Mouse (Mus musculus) MEL (cell line): ENCODE measurements around the gene Gm45213. TPM values are rescaled to one million over a fixed set of nuclear protein-coding genes. Genes with fewer than 3 reads are reported as not detected.

ENCODE experiments used
- DNase-seq: peaks from one replicate; pipeline ENCODE4 v3.0.0; 2011; ENCODE audit warnings: low read depth, low spot score
- H3K27ac ChIP-seq: 2 replicates; pipeline ENCODE4 v1.5.1; 2012; ENCODE audit warnings: low read depth, mild to moderate bottlenecking, control low read depth, low read length, moderate library complexity; ENCODE audit not compliant: control insufficient read depth
- H3K27me3 ChIP-seq, 2 experiments: fragments of 150-350 bp in 1 of 2; sonication (generic) in 1 of 2; 2 replicates each; pipeline ENCODE4 v1.6.1; 2012; ENCODE audit warnings: low read length in 2 of 2, mild to moderate bottlenecking in 2 of 2, improper control_type of control experiment in 1 of 2, moderate library complexity in 1 of 2; ENCODE audit not compliant: insufficient read depth in 2 of 2, control insufficient read depth in 1 of 2
- H3K36me3 ChIP-seq, 2 experiments: 2 replicates each; pipeline ENCODE4 v1.6.1; 2012 to 2014; ENCODE audit warnings: low read length in 2 of 2, improper control_type of control experiment in 1 of 2, inconsistent platforms in 1 of 2, mild to moderate bottlenecking in 1 of 2; ENCODE audit not compliant: insufficient read depth in 2 of 2, control insufficient read depth in 1 of 2
- H3K4me1 ChIP-seq, 2 experiments: fragments of 150-350 bp in 1 of 2; sonication (generic) in 1 of 2; 2 replicates each; pipeline ENCODE4 v1.6.1; 2012; ENCODE audit warnings: low read length in 2 of 2, improper control_type of control experiment in 1 of 2, mild to moderate bottlenecking in 1 of 2; ENCODE audit not compliant: insufficient read depth in 2 of 2, control insufficient read depth in 1 of 2
- H3K4me3 ChIP-seq, 2 experiments: fragments of 150-350 bp in 1 of 2; sonication (generic) in 1 of 2; 2 replicates each; pipeline ENCODE4 v1.5.1; 2012; ENCODE audit warnings: low read depth in 2 of 2, low read length in 2 of 2, mild to moderate bottlenecking in 2 of 2, moderate library complexity in 2 of 2, control low read depth in 1 of 2, improper control_type of control experiment in 1 of 2; ENCODE audit not compliant: control insufficient read depth in 1 of 2, insufficient read depth in 1 of 2
- H3K79me2 ChIP-seq: 2 replicates; pipeline ENCODE4 v1.6.1; 2012; ENCODE audit warnings: mild to moderate bottlenecking, low read length, moderate library complexity; ENCODE audit not compliant: control insufficient read depth, poor library complexity, insufficient read depth
- H3K9ac ChIP-seq: 2 replicates; pipeline ENCODE4 v1.6.1; 2012; ENCODE audit warnings: low read depth, mild to moderate bottlenecking, control low read depth, low read length, moderate library complexity; ENCODE audit not compliant: control insufficient read depth, poor library complexity, severe bottlenecking
- H3K9me3 ChIP-seq: fragments of 150-350 bp; sonication (generic); replicated peaks from 2 replicates; pipeline ENCODE4 v1.6.1; 2012; ENCODE audit warnings: mild to moderate bottlenecking, low read length, improper control_type of control experiment, moderate library complexity; ENCODE audit not compliant: insufficient read depth
- BHLHE40 ChIP-seq: IDR thresholded peaks from 2 replicates; pipeline ENCODE4 v1.6.1; 2012; ENCODE audit warnings: low read depth, mild to moderate bottlenecking, inconsistent platforms, low read length, improper control_type of control experiment, borderline replicate concordance
- CHD2 ChIP-seq: IDR thresholded peaks from 2 replicates; pipeline ENCODE4 v1.6.1; 2011; ENCODE audit warnings: low read length, improper control_type of control experiment
- CTCF ChIP-seq, 3 experiments: IDR thresholded peaks in 2 of 3; conservative IDR thresholded peaks in 1 of 3; 2 replicates each; pipeline ENCODE4 v1.5.1; 2011 to 2012; ENCODE audit warnings: low read length in 3 of 3, low read depth in 2 of 3, mild to moderate bottlenecking in 2 of 3, improper control_type of control experiment in 1 of 3, inconsistent platforms in 1 of 3, mixed read lengths in 1 of 3, moderate library complexity in 1 of 3; ENCODE audit not compliant: control insufficient read depth in 1 of 3, insufficient read depth in 1 of 3, poor library complexity in 1 of 3, severe bottlenecking in 1 of 3
- ETS1 ChIP-seq: IDR thresholded peaks from 2 replicates; pipeline ENCODE4 v1.6.1; 2012; ENCODE audit warnings: low read depth, mild to moderate bottlenecking, inconsistent platforms, low read length, improper control_type of control experiment, moderate library complexity
- GATA1 ChIP-seq: IDR thresholded peaks from 2 replicates; pipeline ENCODE4 v1.6.1; 2011; ENCODE audit warnings: low read depth, low read length, improper control_type of control experiment
- HCFC1 ChIP-seq: IDR thresholded peaks from 2 replicates; pipeline ENCODE4 v1.6.1; 2012; ENCODE audit warnings: low read depth, mild to moderate bottlenecking, inconsistent platforms, low read length, improper control_type of control experiment, moderate library complexity
- JUND ChIP-seq: IDR thresholded peaks from 2 replicates; pipeline ENCODE4 v1.6.1; 2011; ENCODE audit warnings: low read depth, mild to moderate bottlenecking, improper control_type of control experiment, low read length
- KAT2A ChIP-seq: conservative IDR thresholded peaks from 2 replicates; pipeline ENCODE4 v1.6.1; 2012; ENCODE audit warnings: low read depth, low read length, improper control_type of control experiment, inconsistent platforms
- MAX ChIP-seq: IDR thresholded peaks from 2 replicates; pipeline ENCODE4 v1.6.1; 2011; ENCODE audit warnings: low read length, improper control_type of control experiment
- MEF2A ChIP-seq: IDR thresholded peaks from 2 replicates; pipeline ENCODE4 v1.6.1; 2014; ENCODE audit warnings: low read depth, mild to moderate bottlenecking, inconsistent platforms, low read length, improper control_type of control experiment; ENCODE audit not compliant: poor library complexity, insufficient replicate concordance, severe bottlenecking; ENCODE audit errors: extremely low read depth
- MYB ChIP-seq: IDR thresholded peaks from 2 replicates; pipeline ENCODE4 v1.6.1; 2011; ENCODE audit warnings: mild to moderate bottlenecking, low read depth, low read length, improper control_type of control experiment
- MYC ChIP-seq: IDR thresholded peaks from 2 replicates; pipeline ENCODE4 v1.6.1; 2011; ENCODE audit warnings: low read depth, mild to moderate bottlenecking, low read length, improper control_type of control experiment, moderate library complexity
- POLR2A ChIP-seq, 2 experiments: IDR thresholded peaks; 2 replicates each; pipeline ENCODE4 v1.6.1; 2011 to 2012; ENCODE audit warnings: low read length in 2 of 2, mild to moderate bottlenecking in 2 of 2, control low read depth in 1 of 2, improper control_type of control experiment in 1 of 2, low read depth in 1 of 2, moderate library complexity in 1 of 2; ENCODE audit not compliant: control insufficient read depth in 1 of 2, insufficient read depth in 1 of 2, poor library complexity in 1 of 2
- POLR2AphosphoS5 ChIP-seq: IDR thresholded peaks from 2 replicates; pipeline ENCODE4 v1.6.1; 2012; ENCODE audit warnings: low read depth, borderline replicate concordance, mild to moderate bottlenecking, inconsistent platforms, low read length, moderate library complexity, mixed read lengths
- RCOR1 ChIP-seq: IDR thresholded peaks from 2 replicates; pipeline ENCODE4 v1.6.1; 2012; ENCODE audit warnings: low read depth, mild to moderate bottlenecking, inconsistent platforms, low read length, improper control_type of control experiment
- TAL1 ChIP-seq: IDR thresholded peaks from 2 replicates; pipeline ENCODE4 v1.6.1; 2012; ENCODE audit warnings: mild to moderate bottlenecking, inconsistent platforms, low read length, moderate library complexity, mixed read lengths
- TBP ChIP-seq: IDR thresholded peaks from 2 replicates; pipeline ENCODE4 v1.8.0; 2011; ENCODE audit warnings: low read depth, low read length, improper control_type of control experiment
- TCF12 ChIP-seq: IDR thresholded peaks from 2 replicates; pipeline ENCODE4 v1.6.1; 2014; ENCODE audit warnings: low read depth, mild to moderate bottlenecking, inconsistent platforms, low read length, improper control_type of control experiment, moderate library complexity
- USF1 ChIP-seq: IDR thresholded peaks from 2 replicates; pipeline ENCODE4 v1.6.1; 2014; ENCODE audit warnings: low read depth, mild to moderate bottlenecking, inconsistent platforms, low read length, improper control_type of control experiment, moderate library complexity
- ZC3H11A ChIP-seq: IDR thresholded peaks from 2 replicates; pipeline ENCODE4 v1.6.1; 2012; ENCODE audit warnings: low read depth, mild to moderate bottlenecking, inconsistent platforms, low read length, improper control_type of control experiment
- ZMIZ1 ChIP-seq: IDR thresholded peaks from 2 replicates; pipeline ENCODE4 v1.6.1; 2012; ENCODE audit warnings: low read depth, mild to moderate bottlenecking, inconsistent platforms, low read length, improper control_type of control experiment, moderate library complexity
- polyA plus RNA-seq, 2 experiments: library from polyadenylated mRNA; stranded (reverse) in 1 of 2; unstranded in 1 of 2; fragments of >175 nt in 1 of 2; fragments of >200 nt in 1 of 2; gene quantifications; 2 replicates each; pipeline versions ENCODE4 v1.2.1 to v1.2.4; 2012; ENCODE audit warnings: low replicate concordance in 2 of 2, low read depth in 1 of 2; ENCODE audit not compliant: insufficient read length in 2 of 2, insufficient read depth in 1 of 2, missing spikeins in 1 of 2
- total RNA-seq: library from RNA; depleted of rRNA; stranded (reverse); fragments of 300-350 nt; gene quantifications from 2 replicates; pipeline ENCODE4 v1.2.3, GENCODE M21; 2012

Gene Gm45213
- total and polyA plus RNA-seq, 3 experiments = not detected

DNA sequence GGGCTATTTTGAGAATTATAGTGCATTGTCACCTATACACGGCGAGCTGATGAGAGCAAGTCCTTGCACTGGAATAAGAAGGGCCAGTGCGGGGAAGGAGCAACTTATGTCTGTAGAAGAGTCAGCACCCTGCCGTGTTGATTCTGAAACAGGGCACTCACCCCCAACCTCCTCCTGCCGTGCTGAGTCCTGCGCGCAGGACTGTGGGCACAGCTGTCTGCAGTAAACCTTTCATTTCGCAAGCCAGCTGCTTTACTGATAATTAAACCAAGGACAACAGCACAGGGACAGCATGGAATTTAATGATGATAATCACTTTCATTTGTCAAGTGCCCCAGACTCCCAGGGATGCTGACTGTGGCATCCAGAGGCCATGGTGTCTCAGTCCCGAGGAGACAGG is 1.2 kb downstream of the Gm45213 start:
- no peak for DNase-seq
- no peak for TF ChIP-seq CTCF (IDR thresholded peaks at IDR 0.05 in 2 of 3, conservative IDR thresholded peaks at IDR 0.05 in 1 of 3; ENCODE audit: control insufficient read depth in 1 of 3, insufficient read depth in 1 of 3, low read depth in 2 of 3, low read length in 3 of 3, poor library complexity in 1 of 3, severe bottlenecking in 1 of 3)
- no peak for TF ChIP-seq TAL1
- TF ChIP-seq MYC = no peak
- no peak for TF ChIP-seq HCFC1
- no peak for TF ChIP-seq ZMIZ1
- TF ChIP-seq BHLHE40 = no peak
- no peak for TF ChIP-seq MEF2A
- TF ChIP-seq MYB = no peak
- TF ChIP-seq RCOR1 = no peak
- TF ChIP-seq MAX = no peak
- no peak for TF ChIP-seq POLR2A (IDR thresholded peaks at IDR 0.05; ENCODE audit: control insufficient read depth in 1 of 2, insufficient read depth in 1 of 2, low read depth in 1 of 2, low read length in 2 of 2, poor library complexity in 1 of 2)
- H3K9ac ChIP-seq = no peak overlapping the region
- no peak overlapping the region for H3K27ac ChIP-seq
- H3K79me2 ChIP-seq = no peaks in the 10 kb centered on the region
- H3K36me3 ChIP-seq = no peaks in the 10 kb centered on the region
- no peaks in the 10 kb centered on the region for H3K4me1 ChIP-seq
- H3K9me3 ChIP-seq = no peaks in the 10 kb centered on the region
- H3K4me3 ChIP-seq = no peak overlapping the region
- no peaks in the 10 kb centered on the region for H3K27me3 ChIP-seq

DNA sequence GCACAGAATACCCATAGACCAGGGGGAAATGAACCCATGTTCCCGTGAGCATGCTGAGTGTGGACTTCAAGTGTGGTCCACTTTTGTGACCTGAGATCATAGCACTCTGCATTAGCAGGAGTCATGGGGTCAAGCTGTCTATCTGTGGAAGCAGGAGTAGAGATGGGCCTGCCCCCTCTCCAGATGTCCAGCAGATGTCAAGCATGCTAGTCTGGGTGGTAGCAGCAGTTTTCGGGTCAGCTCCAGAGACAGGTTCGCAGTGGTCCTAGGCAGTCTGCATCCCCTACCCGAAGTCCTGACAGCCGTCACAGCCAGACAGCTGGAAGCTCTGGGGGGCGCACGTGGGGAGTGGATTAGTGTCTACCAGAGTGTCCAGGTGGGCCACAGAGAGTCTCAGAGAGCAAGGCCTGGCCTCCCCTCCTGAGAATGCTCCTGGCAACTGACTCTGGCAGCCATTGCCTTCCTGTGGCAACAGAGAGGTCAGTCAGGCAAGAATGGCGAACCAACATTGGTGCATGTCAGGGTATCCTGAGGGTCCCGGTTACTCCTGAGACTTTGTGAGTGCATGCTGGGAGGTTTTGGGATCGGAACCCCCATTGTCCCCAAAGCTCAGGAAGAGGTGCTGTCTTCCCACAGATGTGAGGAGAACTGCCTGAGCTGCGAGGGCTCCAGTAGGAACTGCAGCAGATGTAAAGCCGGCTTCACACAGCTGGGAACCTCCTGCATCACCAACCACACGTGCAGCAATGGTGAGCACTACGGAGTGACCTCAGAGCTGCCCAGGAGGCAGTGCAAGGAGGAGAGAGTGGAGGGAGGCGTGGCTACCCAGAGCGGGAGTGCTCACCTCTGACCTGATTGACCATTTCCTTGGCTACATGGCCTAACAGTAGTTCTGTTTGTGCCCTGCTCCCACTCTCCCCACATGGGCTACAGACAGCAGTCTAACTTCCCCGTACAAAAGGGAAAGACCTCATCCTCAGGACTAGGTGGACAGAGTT is 3.8 kb downstream of the Gm45213 start:
- Histone ChIP-seq H3K27me3 (no peaks in the 10 kb centered on the region), H3K27ac (no peak overlapping the region), H3K79me2 (no peaks in the 10 kb centered on the region), H3K36me3 (no peaks in the 10 kb centered on the region), H3K4me1 (no peaks in the 10 kb centered on the region), H3K9me3 (no peaks in the 10 kb centered on the region), H3K9ac (no peak overlapping the region), H3K4me3 (no peak overlapping the region)
- no peak for DNase-seq
- TF ChIP-seq GATA1 (no peak), CTCF (IDR thresholded peaks at IDR 0.05 in 2 of 3, conservative IDR thresholded peaks at IDR 0.05 in 1 of 3; ENCODE audit: control insufficient read depth in 1 of 3, insufficient read depth in 1 of 3, low read depth in 2 of 3, low read length in 3 of 3, poor library complexity in 1 of 3, severe bottlenecking in 1 of 3) (no peak), CHD2 (no peak), KAT2A (no peak), MEF2A (no peak), ETS1 (no peak), POLR2AphosphoS5 (no peak), TCF12 (no peak), TBP (no peak), USF1 (no peak), ZC3H11A (no peak), JUND (no peak), RCOR1 (no peak)
